Mouse (Mus musculus): ENCODE data around the gene Mxi1. TPM values are rescaled to one million over a fixed set of nuclear protein-coding genes. Genes with fewer than 3 reads are reported as not detected.

Gene Mxi1
- polyA plus RNA-seq, 1 experiment from 2014 or later = 59.6 TPM

GRCm38 (mm10) chr19:53375816-53376215, 65.5 kb downstream of the Mxi1 start:
- Histone ChIP-seq H3K36me3 (ENCODE audit: control insufficient read depth, insufficient read depth, low read length) (0 out of 2 replicates have a peak, but pooled peaks cover 2% of the 10 kb centered on the region), H3K4me2 (replicated peaks; ENCODE audit: low read depth, low read length) (no peak overlapping the region), H3K4me3 (ENCODE audit: low read depth, low read length) (no peak overlapping the region), H3K9me3 (ENCODE audit: control insufficient read depth, low read length) (no peaks in the 10 kb centered on the region), H3K27ac (ENCODE audit: low read depth, low read length) (no peak overlapping the region), H3K9ac (ENCODE audit: low read depth, low read length) (no peak overlapping the region), H3K27me3 (ENCODE audit: control insufficient read depth, insufficient read depth, low read length) (no peaks in the 10 kb centered on the region), H3K4me1 (replicated peaks; ENCODE audit: control insufficient read depth, insufficient read depth, low read length) (no peaks in the 10 kb centered on the region)
- 91% methylated on average over 9 of the region's 9 CpGs for WGBS
- DNase-seq (ENCODE audit: low spot score) = no peak
- no peak for ATAC-seq (ENCODE audit: low FRiP score)

DNA sequence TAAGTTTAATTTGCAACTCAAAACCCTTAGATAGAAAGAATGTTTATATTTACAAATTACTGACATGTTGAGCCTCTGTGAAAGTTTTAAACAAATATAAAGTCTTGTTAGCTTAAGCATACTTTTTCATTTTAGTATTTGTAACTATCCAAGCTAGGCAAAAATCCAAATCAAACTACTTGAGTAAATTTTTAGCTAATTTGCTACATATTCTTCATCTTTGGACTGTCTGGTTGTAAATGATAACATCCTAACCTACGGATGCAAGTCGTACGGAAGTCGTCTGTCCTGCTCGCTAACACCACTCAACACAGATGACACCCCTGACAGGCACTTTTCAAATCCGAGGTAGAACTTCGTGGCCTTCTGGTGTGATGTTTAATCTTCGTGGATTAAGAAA, 67.3 kb downstream of the Mxi1 start:
- H3K36me3 ChIP-seq (ENCODE audit: control insufficient read depth, insufficient read depth, low read length) = 0 out of 2 replicates have a peak, but pooled peaks cover 4% of the 10 kb centered on the region
- no peak for DNase-seq (ENCODE audit: low spot score)
- no peaks in the 10 kb centered on the region for H3K9me3 ChIP-seq (ENCODE audit: control insufficient read depth, low read length)
- H3K4me1 ChIP-seq (replicated peaks; ENCODE audit: control insufficient read depth, insufficient read depth, low read length) = no peaks in the 10 kb centered on the region
- 91% methylated on average over 8 of the region's 8 CpGs for WGBS
- H3K4me3 ChIP-seq (ENCODE audit: low read depth, low read length) = no peak overlapping the region
- H3K27ac ChIP-seq (ENCODE audit: low read depth, low read length) = no peak overlapping the region
- ATAC-seq (ENCODE audit: low FRiP score) = no peak
- no peak overlapping the region for H3K4me2 ChIP-seq (replicated peaks; ENCODE audit: low read depth, low read length)
- no peaks in the 10 kb centered on the region for H3K27me3 ChIP-seq (ENCODE audit: control insufficient read depth, insufficient read depth, low read length)
- H3K9ac ChIP-seq (ENCODE audit: low read depth, low read length) = no peak overlapping the region

- H3K9ac ChIP-seq (ENCODE audit: low read depth, low read length) = no peak overlapping the region
- no peaks in the 10 kb centered on the region for H3K9me3 ChIP-seq (ENCODE audit: control insufficient read depth, low read length)
- DNase-seq (ENCODE audit: low spot score) (no peak), ATAC-seq (ENCODE audit: low FRiP score) (no peak)
- H3K4me1 ChIP-seq (replicated peaks; ENCODE audit: control insufficient read depth, insufficient read depth, low read length) = no peaks in the 10 kb centered on the region
- no peak overlapping the region for H3K27ac ChIP-seq (ENCODE audit: low read depth, low read length)
- H3K4me3 ChIP-seq (ENCODE audit: low read depth, low read length) = no peak overlapping the region
- H3K27me3 ChIP-seq (ENCODE audit: control insufficient read depth, insufficient read depth, low read length) = no peaks in the 10 kb centered on the region
- H3K4me2 ChIP-seq (replicated peaks; ENCODE audit: low read depth, low read length) = no peak overlapping the region
- H3K36me3 ChIP-seq (ENCODE audit: control insufficient read depth, insufficient read depth, low read length) = 0 out of 2 replicates have a peak, but pooled peaks cover 8% of the 10 kb centered on the region
- 93% methylated on average over 10 of the region's 10 CpGs for WGBS
Measured at GRCm38 (mm10) chr19:53378421-53378820, 68.1 kb downstream of the Mxi1 start.

GRCm38 (mm10) chr19:53383336-53383735, 73.0 kb downstream of the Mxi1 start:
- Histone ChIP-seq H3K36me3 (ENCODE audit: control insufficient read depth, insufficient read depth, low read length) (0 out of 2 replicates have a peak, but pooled peaks cover 13% of the 10 kb centered on the region), H3K9me3 (ENCODE audit: control insufficient read depth, low read length) (no peaks in the 10 kb centered on the region), H3K4me3 (ENCODE audit: low read depth, low read length) (no peak overlapping the region), H3K9ac (ENCODE audit: low read depth, low read length) (no peak overlapping the region), H3K27ac (ENCODE audit: low read depth, low read length) (no peak overlapping the region), H3K4me1 (replicated peaks; ENCODE audit: control insufficient read depth, insufficient read depth, low read length) (no peaks in the 10 kb centered on the region), H3K4me2 (replicated peaks; ENCODE audit: low read depth, low read length) (no peak overlapping the region), H3K27me3 (ENCODE audit: control insufficient read depth, insufficient read depth, low read length) (no peaks in the 10 kb centered on the region)
- 97% methylated on average over 15 of the region's 15 CpGs for WGBS
- DNase-seq (ENCODE audit: low spot score) (no peak), ATAC-seq (ENCODE audit: low FRiP score) (no peak)

DNA sequence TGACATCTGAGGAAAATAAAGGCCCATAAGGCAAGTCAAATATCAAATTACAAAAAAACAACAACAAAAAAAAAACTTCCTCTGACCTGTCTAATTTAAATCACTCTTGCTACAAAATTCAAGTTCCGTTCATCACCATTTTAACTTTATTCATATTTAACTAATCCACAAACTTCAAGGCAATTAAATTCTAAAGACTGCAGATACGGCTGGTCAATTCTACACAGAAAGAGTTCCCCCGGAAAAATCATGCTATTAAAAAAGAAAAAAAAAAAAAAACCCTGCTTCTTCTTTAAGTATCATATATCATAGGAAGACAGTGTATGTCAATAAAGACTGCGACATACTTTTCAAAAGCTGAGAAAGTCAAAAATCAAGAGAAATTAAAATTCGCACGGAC, 79.1 kb downstream of the Mxi1 start:
- peak overlapping the region; percentile 96; the same call in 1 of the 2 replicates for H3K27ac ChIP-seq (ENCODE audit: low read depth, low read length)
- H3K4me1 ChIP-seq (replicated peaks; ENCODE audit: control insufficient read depth, insufficient read depth, low read length) = peaks cover 4% of the 10 kb centered on the region; the same call in 1 of the 2 replicates
- 0 out of 2 replicates have a peak, but pooled peaks cover 2% of the 10 kb centered on the region for H3K36me3 ChIP-seq (ENCODE audit: control insufficient read depth, insufficient read depth, low read length)
- H3K4me2 ChIP-seq (replicated peaks; ENCODE audit: low read depth, low read length) = peak overlapping the region; percentile 57
- 30% methylated on average over 6 of the region's 6 CpGs for WGBS
- H3K4me3 ChIP-seq (ENCODE audit: low read depth, low read length) = peak overlapping the region; percentile 95
- ATAC-seq (ENCODE audit: low FRiP score) = no peak
- no peak for DNase-seq (ENCODE audit: low spot score)
- no peaks in the 10 kb centered on the region for H3K27me3 ChIP-seq (ENCODE audit: control insufficient read depth, insufficient read depth, low read length)
- H3K9me3 ChIP-seq (ENCODE audit: control insufficient read depth, low read length) = no peaks in the 10 kb centered on the region
- peak overlapping the region; percentile 98 for H3K9ac ChIP-seq (ENCODE audit: low read depth, low read length)

DNA sequence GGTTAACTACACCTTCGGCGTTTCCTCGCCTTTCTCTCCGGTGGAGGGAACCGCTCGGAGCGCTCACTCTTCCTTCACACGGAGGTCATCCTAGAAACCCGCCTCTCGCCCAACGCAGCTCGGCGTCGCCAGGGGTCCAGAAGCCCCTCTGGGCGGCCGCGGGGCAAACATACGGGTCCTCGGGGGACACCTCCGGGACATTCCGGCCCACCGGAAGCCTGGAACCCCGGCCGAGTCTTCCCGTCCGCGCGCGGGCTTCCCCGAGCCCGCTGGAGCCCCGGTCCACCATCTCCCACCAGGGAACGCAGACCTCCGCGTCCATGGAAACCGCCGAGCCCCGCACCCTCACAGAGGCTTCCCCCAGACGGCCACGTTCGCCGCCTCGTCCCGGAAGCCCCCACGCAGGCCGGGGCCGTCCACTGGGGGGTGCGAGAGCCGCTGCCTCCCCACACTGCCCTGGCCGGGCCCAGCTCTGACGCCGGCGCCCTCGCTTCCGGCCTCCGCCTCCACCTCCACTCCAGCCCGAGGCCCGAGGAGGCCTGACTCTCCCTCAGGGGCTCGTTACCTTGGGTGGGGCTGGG, 79.6 kb downstream of the Mxi1 start:
- under 1% methylated on average over 55 of the region's 59 CpGs for WGBS
- peaks cover 4% of the 10 kb centered on the region; the same call in 1 of the 2 replicates for H3K4me1 ChIP-seq (replicated peaks; ENCODE audit: control insufficient read depth, insufficient read depth, low read length)
- DNase-seq (ENCODE audit: low spot score) (no peak), ATAC-seq (ENCODE audit: low FRiP score) (peak; percentile 94)
- no peaks in the 10 kb centered on the region for H3K9me3 ChIP-seq (ENCODE audit: control insufficient read depth, low read length)
- 0 out of 2 replicates have a peak, but pooled peaks cover 2% of the 10 kb centered on the region for H3K36me3 ChIP-seq (ENCODE audit: control insufficient read depth, insufficient read depth, low read length)
- H3K27ac ChIP-seq (ENCODE audit: low read depth, low read length) = peak overlapping the region; percentile 96
- no peaks in the 10 kb centered on the region for H3K27me3 ChIP-seq (ENCODE audit: control insufficient read depth, insufficient read depth, low read length)
- peak overlapping the region; percentile 57 for H3K4me2 ChIP-seq (replicated peaks; ENCODE audit: low read depth, low read length)
- H3K4me3 ChIP-seq (ENCODE audit: low read depth, low read length) = peak overlapping the region; percentile 95
- peak overlapping the region; percentile 98 for H3K9ac ChIP-seq (ENCODE audit: low read depth, low read length)

- WGBS = under 1% methylated on average over 48 of the region's 48 CpGs
Measured at GRCm38 (mm10) chr19:53390495-53391007, 80.2 kb downstream of the Mxi1 start, which contains the start of gene Smndc1. TSS of gene Smndc1 (minus strand) at chr19:53390578.

DNA sequence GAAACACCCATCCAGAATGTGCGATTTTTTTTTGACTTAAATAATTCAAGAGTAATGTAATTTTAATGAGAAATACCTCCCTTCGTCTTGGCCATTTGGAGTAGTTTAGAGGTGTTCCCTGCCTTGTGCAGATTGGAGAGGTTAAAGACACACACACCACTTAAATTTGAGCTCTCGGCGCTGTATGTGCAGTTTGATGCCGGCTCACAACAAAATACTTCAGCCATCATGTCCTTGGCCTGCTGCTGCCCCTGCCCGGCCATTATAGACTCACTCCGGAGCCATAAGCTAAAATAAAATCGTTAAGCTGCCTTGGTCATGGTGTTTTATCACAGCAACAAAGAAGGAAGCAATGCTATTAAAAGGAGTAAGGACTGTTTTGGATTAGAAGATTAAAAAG, 81.1 kb downstream of the Mxi1 start:
- no peak for ATAC-seq (ENCODE audit: low FRiP score)
- H3K9me3 ChIP-seq (ENCODE audit: control insufficient read depth, low read length) = no peaks in the 10 kb centered on the region
- H3K4me2 ChIP-seq (replicated peaks; ENCODE audit: low read depth, low read length) = peak overlapping the region; percentile 71
- no peak overlapping the region for H3K27ac ChIP-seq (ENCODE audit: low read depth, low read length)
- H3K36me3 ChIP-seq (ENCODE audit: control insufficient read depth, insufficient read depth, low read length) = 0 out of 2 replicates have a peak, but pooled peaks cover 2% of the 10 kb centered on the region
- no peak for DNase-seq (ENCODE audit: low spot score)
- peaks cover 4% of the 10 kb centered on the region; the same call in 1 of the 2 replicates for H3K4me1 ChIP-seq (replicated peaks; ENCODE audit: control insufficient read depth, insufficient read depth, low read length)
- peak overlapping the region; percentile 95 for H3K4me3 ChIP-seq (ENCODE audit: low read depth, low read length)
- 53% methylated on average over 8 of the region's 8 CpGs for WGBS
- peak overlapping the region; percentile 80 for H3K9ac ChIP-seq (ENCODE audit: low read depth, low read length)
- H3K27me3 ChIP-seq (ENCODE audit: control insufficient read depth, insufficient read depth, low read length) = no peaks in the 10 kb centered on the region

More at GRCm38 (mm10) chr19:53390495-53391007, 80.2 kb downstream of the Mxi1 start, which contains the start of gene Smndc1:
- Histone ChIP-seq H3K27me3 (ENCODE audit: control insufficient read depth, insufficient read depth, low read length) (no peaks in the 10 kb centered on the region), H3K4me1 (replicated peaks; ENCODE audit: control insufficient read depth, insufficient read depth, low read length) (peaks cover 4% of the 10 kb centered on the region; the same call in 1 of the 2 replicates), H3K4me2 (replicated peaks; ENCODE audit: low read depth, low read length) (peak within 1 kb of the TSS; percentile 71), H3K27ac (ENCODE audit: low read depth, low read length) (peak within 1 kb of the TSS; percentile 96), H3K36me3 (ENCODE audit: control insufficient read depth, insufficient read depth, low read length) (0 out of 2 replicates have a peak, but pooled peaks cover 2% of the 10 kb centered on the region), H3K9ac (ENCODE audit: low read depth, low read length) (peak within 1 kb of the TSS; percentile 98), H3K4me3 (ENCODE audit: low read depth, low read length) (peak within 1 kb of the TSS; percentile 95), H3K9me3 (ENCODE audit: control insufficient read depth, low read length) (no peaks in the 10 kb centered on the region)
- ATAC-seq (ENCODE audit: low FRiP score) = peak; percentile 98
- DNase-seq (ENCODE audit: low spot score) = peak; percentile 99

Data from hindbrain, embryonic 11.5 days (tissue).